Mouse (Mus musculus): ENCODE measurements around the gene Parvb.

Parvb gene

DNA sequence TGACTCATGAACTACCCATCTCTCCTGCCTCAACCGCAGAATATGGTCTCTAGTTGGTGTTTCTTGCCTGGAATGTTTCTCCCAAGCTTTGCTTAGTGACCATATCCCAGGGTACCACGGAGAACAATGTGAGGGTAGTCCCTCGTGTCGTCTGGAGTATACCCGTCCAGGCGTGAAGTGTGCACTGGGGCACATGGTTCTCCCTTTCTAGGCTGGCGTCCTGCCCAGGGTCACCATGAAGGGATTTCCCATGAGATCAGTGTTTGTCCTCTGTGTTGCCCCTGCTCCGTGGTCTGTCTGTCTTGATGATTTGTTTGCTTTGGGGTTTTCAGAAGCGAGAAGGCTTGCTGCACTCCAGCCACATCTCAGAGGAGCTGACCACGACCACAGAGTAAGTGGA lies 63.4 kb downstream of the Parvb start:
- DNase-seq (ENCODE audit: low spot score): no peak

DNA sequence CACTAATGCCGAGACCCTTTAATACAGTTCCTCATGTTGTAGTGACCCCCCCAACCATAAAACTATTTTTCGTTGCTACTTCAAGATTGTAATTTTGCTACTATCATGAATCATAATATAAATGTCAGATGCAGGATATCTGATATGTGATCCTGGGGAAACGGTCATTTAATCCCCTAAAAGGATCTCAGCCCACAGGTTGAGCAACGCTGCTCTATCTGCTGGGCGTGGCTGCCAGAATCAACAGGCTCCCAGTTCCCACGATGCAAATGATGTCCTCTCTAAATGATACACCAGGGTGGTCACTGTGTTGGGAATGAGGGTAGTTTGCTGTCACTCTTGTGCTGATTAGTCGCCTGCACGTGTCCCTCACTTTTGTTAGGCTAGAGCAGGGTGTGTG lies 65.6 kb downstream of the Parvb start:
- DNase-seq (ENCODE audit: low spot score): no peak

DNA sequence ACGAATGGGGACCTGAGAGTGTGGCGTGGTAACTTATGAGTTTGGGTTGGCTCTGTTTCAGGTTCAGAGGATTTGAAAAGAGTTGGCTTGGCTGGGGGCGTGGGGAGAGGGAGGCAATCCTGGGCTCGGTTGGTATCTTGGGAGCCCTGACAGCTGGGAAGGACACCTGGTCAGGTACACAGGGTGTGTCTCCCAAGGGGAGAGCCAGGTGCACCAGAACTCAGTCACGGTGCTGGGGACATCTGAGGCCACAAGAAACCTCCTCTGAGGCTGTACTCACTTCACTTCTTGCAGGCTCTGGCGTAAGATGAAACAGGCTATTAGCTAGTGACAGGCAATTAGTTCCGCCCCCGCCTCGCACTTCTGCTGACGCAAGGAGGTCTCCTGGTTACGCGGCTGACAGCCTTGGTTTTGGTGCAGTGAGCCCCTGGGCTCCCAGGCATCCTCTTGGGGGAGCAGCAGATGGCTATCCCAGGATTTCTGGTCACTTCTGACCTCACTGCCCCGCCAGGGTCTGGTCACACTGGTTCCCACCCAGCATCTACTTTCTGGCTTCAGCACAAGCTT lies 67.0 kb downstream of the Parvb start:
- DNase-seq (ENCODE audit: low spot score): no peak

DNA sequence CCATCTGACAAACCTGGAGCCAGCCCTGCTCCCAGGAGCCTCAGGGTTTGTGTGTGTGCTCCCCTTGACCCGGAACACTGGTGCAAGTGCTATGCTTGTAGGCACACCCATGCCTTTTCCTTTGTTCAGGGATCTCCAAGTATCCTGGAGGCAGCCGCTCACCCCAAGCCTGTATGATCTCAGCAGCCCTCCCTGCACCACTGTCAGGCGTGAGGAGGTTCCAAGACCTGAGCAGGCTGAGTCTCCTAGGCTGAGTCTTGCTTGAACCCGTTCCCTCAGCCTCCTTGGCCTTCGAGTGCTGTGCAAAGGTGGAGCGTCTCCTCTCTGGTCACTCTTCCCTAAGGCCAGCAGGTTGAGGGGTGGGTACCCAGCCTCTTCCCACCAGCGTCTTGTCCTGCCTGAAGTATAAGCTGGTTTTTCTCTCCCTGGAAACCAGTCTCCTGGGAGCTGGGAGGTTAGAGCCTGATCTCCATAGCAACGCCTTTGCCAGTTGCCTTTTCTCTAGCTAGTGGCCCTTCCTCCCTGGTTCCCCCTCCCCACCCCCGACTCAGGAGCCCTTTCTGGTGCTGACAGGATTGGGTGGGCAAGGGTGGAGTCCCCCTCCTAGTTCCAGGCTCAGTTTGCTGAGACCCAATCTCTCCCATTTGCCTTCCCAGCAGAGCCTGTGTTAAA lies 68.0 kb downstream of the Parvb start:
- no peak for DNase-seq (ENCODE audit: low spot score)

DNA sequence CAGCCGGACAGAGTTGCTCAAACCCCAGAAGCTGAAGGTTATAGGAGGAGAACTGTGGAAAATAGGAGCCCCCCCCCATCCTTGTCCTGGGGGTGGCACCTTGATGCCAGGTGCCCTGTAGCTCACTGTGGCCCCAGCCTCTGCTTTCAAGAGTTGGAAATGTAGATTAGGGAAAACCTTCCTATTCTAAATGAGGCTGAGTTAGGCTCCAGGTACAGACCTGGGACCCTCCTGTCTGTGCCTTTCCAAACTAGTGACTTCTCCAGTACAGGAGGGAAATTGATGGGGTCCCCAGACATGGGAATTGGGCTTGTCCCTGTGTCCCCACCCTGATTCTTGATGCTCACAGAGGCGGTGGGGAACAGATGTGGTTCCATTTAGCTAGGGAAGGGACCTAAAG lies 68.7 kb downstream of the Parvb start:
- no peak for DNase-seq (ENCODE audit: low spot score)

DNA sequence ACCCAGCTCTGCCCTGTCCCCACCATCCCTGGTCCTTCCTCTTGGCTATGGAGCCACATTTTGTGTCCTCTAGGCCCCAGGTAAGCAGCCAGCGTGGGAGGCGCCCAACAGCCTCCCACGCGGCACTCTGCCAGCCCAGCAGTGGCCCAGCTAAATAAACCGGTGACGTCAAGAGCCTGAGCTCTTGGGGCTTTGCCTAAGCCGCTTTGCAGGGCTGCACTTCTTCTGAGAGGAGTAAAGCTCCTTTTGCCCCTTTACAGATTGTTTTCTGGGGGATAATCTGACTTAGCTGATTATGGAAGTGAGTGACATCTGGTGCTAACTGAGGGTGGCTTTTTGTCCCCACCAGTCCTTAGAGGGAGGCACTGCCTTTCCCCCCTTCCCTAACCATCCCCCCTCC lies 69.2 kb downstream of the Parvb start:
- DNase-seq (ENCODE audit: low spot score): no peak

DNA sequence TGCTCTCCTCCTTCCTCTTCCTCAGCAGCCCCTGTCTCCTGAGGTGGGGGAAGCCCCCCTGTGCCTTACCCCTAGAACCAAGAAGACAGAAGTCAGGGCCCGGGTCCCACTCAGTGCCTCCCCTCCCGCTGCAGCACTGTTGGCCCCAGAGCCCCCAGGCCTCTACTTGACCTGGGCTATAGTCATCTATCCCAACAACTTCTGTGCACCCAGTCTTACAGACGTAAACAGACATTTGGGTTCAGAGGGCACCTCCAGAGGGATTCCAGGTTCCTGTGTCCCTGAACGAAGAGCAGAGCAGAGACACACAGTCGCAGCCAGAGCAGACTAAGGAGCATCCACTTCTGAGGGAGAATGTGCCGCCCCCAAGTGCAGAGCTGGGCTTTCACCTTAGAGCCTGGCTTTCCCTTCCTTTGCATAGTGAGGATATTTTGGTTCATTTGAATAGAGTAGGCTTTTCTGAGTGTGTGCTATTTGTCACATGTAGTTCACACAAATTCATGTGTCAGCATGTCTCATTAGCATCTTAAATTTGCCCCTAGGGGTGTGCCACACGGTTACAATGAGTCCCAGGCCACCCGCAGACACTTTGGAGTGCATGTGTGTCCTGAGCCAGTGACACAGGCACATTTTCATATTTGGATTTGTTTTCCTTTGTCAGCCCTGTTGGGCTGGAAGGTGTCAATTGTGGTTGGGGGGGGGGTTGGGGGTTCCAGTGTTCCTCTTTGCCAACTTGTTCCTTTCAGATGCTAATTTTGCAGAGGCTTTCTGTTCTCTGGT lies 70.0 kb downstream of the Parvb start:
- DNase-seq (ENCODE audit: low spot score): no peak

DNA sequence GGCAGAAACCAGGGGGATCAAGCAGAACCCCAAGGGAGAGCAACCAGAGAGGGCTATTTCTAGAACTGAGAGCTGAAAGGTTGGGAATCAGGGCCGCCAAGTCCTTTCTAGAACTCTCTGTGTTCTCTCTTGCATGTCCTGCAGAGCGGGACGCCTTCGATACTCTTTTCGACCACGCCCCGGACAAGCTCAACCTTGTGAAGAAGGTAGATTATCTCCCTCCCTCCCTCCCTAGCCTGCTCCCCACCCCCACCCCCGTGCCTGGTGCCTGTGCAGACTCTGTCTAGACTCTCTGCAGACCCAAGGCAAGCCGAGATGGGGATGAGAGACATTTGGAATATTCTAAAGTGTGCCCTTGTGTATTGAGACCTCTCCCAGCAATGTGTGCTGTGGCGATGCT lies 71.4 kb downstream of the Parvb start:
- DNase-seq (ENCODE audit: low spot score): no peak

DNA sequence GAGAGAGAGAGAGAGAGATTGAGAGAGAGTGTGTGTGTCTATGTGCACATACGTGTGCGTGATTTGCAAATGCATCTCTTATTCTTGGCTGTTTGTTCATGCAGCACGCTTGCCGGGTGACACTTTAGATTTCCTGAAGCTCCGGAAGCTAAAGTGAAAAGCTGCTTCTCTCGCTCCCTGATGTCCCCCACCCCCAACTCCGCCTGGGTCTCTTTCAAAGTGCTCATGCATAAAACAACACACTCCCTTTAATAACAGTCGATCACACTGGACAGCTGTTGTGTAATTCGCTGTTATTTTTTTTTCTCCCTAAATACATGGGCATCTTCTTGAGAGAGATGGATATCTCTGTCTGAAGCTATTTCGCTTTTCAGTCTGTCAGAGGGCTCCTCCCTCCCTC lies 73.5 kb downstream of the Parvb start:
- DNase-seq (ENCODE audit: low spot score): no peak

DNA sequence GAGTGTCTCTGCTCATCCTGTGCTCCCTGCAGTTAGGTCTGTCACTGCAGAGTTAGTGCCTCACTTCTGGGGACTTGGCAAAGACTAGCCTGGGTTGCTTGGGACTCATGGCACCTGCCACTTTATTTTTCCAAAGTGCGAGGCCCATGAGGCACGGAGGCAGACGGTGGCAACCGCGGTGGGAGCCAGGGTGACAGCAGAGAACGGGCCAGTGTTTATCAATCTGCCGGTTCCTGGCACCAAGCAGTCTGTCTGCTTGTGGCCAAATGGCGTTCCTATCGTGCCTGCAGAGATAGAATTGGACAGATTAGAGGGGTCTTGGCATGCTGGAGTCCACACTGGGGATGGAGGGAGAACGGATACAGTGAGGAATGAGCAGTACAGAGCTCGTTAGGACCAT lies 78.4 kb downstream of the Parvb start:
- no peak for DNase-seq (ENCODE audit: low spot score)

DNA sequence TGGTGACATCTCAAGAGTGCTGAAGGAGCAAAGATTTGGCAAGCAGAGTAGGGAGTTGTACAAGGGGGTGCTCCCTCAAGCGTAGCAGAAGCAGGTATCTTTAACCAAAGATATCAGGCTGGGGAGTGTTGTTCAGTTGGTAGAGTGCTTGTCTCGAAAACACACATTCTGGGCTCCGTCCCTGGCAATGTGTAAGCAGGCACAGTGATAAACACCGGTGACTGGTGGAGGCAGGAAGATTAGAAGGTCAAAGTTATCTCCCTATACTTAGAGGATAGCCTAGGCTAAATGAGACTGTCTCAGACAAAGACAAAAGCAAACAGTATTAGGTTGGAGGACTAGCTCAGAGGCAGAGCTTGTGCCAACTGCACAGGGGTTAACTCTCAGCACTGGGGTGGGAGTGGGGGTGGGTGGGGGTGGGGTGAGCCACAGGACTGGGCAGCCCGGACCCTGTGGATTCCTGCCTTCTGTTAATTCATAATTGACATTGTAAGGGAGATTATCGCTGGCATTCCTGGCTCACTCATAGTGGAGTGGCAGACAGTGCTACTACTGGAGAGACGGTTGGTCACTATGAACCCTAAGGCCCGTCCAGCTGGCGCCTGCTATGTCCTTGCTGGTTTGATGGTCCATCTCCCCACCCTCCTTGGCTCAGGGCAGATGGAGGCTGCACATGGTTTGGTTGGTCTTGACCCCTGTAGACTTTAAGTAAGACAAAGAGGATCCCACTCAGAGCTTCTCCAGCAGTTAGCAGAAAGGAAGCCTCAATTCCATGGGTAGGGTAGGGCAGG lies 79.6 kb downstream of the Parvb start:
- no peak for DNase-seq (ENCODE audit: low spot score)

DNA sequence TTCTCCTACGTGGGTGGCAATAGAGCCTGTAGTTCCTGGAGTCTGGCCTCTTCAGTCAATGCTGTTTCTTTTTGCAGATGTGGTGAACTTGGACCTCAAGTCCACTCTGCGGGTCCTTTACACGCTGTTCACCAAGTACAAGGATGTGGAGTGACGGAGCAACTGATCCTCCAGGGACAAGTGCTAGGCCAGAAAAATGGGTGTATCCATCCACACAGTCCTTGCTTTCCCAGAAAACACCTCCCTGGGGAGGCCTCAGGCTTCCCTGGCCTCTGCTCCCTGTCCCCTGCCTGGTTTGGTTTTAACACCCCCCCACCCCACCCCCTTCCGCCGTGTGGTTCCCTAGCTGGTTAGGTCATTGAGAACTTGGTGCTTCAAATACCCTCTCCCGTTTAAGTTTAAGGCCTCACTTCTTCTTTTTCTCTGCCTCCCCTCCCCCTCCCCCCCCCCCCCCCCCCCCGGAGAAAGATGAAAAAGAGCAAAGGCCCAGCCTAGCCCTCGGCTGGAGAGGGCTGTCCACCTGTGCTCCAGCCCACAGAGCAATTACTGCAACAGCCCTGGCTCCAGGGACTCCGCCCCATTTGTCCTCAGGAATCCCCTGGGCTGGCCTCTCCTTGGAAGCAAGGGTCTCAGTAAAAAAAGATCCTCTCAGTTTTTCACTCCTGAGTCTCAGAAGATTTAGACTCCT lies 81.2 kb downstream of the Parvb start:
- no peak for DNase-seq (ENCODE audit: low spot score)

DNA sequence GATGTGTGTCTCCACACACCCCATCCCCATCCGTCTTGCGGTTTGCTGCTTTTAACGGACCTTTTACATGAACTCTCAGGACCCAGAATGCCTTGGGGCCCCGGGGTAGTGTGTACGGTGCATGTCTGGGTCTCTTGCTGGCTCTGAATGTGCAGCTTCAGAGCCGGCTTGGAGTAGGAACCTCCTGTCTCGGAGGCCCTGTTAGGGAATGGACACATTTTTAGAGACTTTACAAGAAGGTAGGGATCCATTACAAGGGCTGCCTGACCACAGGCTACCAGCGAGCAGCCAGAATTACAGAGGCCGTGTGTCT lies 81.7 kb downstream of the Parvb start:
- no peak for DNase-seq (ENCODE audit: low spot score)

DNA sequence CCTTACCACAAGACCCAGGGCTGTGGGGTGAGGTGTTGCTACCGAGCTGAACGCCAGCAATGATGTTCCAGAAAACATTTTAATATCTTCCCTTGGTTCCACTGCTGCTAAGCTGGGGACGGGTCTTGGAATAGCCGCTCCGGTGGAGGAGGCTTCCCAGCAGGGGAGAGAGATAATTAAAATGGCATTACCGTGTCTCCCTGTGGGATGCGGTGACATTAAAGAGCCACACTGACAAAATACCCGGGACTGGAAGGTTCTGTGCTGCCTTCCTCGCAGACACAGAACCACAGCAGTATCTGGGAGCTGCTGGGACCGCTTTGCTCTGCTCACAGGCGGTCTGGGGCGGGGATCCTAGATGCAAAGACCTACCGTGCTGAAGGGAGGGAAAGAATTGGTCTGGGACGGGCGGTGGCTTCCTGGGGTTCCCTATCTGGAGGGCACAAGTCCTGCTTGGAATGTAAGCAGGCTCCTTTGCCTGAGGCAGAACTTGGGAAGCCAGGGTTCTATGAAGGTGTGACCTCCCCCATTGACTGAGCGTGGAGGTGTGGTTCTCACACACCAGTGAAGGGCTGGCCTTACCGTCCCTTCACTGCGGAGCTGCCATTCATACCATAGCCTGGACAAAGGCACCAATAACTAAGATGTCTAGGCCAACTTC lies 82.7 kb downstream of the Parvb start:
- DNase-seq (ENCODE audit: low spot score): no peak

DNA sequence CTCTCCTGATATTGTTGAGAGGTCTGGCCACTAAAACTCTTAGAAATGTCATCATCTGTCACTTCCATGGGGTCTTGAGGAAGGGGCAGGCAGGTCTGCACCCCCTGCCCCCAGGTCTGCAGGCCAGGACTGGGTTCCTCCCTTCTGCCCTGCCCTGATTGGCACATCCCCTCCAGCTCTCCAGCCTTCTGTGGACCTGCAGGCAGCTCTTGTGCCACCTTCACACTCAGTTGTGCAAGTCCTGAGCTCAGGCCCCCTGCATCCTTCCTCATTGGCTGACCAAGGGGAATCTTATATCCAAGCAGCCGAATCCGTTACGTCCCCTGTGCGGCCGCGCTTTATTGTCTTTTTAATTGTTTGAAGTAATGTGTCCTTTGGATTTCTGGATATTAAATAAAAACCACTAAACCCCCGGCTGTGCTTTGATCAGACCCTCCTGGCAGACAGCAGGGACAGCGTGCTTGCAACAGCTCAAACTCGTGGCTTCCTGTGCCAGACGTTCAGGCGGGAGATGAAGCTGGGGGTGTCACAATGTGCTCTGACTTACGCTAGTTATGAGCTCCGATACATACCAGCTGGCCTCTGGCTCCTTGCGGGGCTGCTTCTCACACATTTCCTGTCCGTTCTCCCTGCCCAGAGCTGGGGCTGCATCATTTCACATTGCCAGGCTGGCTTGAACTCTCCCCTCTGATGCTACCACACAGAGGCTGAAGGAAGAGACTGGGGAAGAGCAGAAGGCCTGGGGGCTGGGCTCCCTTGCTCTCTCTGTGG lies 83.6 kb downstream of the Parvb start:
- DNase-seq (ENCODE audit: low spot score): no peak

DNA sequence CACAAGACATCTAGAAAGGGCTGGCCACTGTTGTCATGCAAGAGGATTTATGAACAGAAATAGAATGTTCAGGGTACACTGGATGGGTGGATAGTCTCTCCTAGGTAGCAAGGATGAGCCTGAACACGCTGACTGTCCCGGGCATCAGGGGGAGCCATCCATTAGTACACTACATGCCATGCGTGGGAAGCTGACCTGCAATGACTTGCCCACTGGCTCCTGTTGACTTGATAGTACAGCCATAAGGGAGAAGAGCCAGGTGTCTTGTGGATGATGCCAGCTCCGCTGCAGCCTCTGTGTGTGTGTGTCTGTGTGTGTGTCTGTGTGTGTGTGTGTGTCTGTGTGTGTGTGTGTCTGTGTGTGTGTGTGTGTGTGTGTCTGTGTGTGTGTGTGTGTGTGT lies 87.5 kb downstream of the Parvb start:
- no peak for DNase-seq (ENCODE audit: low spot score)

DNA sequence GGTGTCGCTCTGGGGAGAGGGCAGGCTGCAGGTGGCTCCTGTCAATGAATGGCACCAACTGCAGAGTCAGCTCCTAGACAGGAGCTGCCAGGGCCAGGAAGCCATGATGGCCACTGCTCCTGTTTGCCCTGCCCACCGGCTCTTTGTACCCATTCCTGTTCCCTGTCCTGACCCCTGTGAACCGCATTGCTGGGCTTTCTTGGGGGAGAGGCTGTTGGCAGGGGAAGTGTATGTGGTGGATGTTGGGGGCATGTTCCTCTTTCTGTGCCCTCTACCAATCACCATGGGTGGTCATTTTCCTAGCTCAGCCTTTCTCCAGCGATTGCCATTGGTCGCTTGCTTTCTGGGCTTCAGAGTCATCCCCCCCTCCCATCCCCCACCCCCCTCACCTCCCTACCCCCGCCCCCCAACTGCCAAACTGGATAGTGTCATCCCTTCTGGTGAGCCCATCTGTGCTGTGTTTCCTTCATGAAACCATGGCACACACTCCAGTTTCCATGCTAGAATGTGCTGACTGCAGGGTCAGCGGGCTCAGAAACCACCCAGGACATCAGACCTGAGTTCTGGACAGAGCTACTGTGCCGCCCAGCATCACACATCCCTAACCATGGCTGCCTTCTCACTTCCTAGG lies 89.8 kb downstream of the Parvb start:
- DNase-seq (ENCODE audit: low spot score): no peak

DNA sequence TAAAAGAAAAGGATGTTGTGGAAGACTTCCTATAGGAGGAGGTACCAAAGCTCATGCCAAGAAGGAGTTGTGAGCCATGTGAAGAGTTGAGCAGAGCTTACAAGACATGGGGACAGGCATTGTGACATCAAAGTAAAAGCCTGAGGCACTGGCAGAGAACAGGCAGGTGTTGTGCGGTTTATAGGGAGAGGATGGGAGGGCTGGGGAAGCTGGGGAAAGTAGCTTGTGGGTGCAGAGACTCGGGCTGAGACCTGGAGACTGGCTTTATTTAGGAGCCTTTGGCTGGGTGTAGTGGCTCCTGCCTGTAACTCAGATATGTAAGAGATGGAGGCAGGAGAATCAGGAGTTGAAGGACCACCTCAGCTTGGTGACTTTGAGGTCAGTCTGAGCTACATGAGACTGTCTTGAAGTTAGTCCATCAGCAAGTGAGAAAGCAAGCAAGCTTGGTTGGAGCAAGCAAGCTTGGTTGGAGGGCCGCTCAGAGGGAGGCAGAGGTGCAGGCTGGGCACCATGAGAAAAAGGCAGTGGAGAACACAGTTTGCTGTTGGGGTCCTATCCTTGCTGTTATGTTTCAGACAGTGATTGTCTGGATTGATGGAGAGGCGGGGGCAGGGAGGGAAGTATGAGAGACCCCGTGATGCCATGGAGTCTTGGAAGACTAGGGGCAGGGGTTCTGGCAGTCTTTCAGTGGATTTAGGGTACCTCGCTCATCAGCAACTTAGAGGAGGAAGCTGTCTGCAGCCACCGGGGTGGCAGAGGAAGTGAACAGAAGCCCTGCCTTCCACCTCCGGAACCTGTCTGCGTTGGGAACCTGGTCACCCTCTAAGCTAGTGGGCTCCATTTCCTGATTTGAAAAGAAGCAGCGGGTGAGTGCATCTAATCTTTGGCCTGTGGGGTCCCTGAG lies 92.4 kb downstream of the Parvb start, which contains the start of gene Parvg:
Gene Parvg (plus strand): TSS at position 61 of the 904 bp plus-strand sequence.
- no peak for DNase-seq (ENCODE audit: low spot score)

DNA sequence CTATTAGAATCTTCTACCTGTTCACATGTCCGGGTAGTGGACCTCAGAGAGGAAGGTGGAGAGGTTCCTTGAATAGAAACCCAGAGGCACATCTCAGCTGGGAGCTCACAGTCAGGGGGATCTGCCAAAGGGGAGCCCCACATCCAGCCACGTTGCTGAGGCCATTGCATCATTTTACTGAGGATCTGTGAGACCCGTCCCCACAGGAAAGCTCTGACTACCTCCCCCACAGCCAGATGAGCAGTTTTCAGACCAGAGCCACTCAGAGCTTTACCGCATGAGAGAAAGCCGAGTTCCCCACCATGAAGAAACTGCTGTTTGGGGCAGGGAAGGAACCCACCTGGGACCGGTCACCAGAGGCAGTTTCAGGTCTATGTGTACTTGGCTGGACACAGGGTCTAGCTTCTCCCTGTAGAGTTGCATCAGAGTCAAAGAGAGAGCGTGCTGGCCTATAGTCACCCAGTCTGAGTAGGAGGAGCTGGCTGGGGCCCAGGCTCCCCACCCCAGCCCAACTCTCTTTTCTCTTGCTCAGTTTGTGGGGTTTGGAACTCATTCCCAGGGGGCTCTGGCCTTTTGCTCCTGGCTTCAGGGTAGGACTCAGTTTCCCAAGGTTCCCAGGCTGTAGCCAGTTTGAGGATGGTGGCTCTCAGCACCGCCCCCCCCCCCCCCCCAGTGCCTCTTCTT lies 93.2 kb downstream of the Parvb start:
- DNase-seq (ENCODE audit: low spot score): no peak

All from yolk sac, embryonic 10.5 days (tissue).